Mouse (Mus musculus): ENCODE measurements around the gene Kcnh5.

Gene Kcnh5

DNA sequence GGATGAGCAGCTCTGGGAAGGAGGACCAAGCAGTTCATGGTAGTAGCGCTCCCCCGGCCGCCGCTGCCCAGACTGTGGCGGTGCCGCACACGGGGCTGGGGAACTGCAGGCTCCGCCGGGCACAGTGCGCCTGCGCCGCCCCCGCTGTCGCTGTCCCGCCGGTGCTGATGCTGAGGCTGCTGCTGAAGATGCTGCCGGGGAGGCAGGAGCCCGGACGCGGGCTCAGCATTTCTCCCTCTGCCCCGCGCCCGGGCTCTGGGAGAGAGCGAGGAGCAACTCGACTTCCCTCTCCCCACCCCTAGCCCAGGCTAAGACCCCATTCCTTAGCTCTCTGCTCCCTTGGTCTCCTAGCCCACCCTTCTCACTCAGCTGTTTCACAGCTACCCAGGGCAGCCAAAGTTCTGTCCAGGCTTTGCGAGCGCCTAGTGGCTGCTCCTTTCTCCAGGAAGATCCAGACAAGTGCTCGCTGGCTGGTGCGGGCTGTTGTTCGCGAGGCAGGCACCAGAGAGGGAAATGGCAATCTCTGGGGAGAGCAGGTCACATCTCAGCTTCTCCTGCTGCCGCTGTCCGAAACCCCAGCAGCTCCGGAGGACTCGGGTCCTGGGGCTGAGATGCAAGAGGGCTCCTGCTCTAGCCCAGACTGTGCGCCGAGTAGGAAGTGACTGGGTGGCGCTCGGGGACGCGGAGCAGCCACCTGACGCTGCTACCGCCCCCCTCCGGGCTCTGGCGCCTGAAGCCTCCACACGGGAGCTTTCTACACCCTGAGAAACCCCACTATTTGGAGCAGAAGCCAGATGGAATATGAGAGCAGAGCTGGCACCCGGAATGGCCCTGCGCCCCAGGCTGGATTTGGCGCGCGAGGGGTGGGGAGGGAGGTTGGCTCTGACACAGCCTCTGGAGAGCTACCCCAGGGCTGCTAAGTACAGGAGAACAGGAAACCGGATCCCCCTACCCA is at the start of gene Kcnh5:
Kcnh5 (minus strand) TSS at position 642 of the 955 bp plus-strand sequence.
- no peak for DNase-seq (ENCODE audit: low spot score)

DNA sequence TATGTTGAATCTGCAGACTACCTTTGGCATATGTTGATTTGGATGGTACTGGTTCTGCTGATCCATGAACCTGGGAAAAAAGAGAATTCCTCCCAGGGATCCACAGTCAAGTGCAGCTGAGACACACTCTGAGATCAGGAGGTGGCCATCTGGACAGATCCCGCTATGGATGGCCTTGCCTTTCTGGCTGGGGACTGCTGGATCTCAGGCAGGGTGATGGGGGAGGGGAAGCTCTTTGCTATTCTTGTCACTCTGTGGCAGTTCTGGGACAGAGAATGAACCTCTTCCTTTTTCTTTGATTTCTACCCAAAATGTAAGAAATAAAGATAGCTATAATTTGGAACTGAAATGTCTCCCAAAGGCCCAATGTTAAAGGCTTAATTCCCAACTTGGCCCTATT is 46.8 kb upstream of the Kcnh5 start:
- no peak for DNase-seq (ENCODE audit: low spot score)

DNA sequence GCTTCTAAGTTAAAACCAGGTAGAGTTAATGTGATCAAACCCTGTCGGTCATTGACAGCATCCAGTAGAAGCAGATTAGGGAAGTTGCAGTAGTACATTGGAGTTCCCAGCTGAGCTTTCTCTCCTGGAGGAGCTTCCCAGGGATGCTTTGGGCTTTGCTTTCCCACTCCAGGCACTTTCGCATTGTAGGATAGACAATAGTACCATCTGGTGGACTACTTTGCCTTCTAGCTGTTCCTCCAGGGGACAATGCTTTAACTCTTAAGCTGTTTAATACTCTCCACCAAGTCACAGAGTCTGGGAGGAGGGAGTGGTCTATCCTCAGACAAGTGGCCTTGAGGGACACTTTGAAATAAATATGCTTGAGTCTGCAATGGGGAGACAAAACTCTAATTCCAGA is 12.3 kb upstream of the Kcnh5 start:
- DNase-seq (ENCODE audit: low spot score): no peak

DNA sequence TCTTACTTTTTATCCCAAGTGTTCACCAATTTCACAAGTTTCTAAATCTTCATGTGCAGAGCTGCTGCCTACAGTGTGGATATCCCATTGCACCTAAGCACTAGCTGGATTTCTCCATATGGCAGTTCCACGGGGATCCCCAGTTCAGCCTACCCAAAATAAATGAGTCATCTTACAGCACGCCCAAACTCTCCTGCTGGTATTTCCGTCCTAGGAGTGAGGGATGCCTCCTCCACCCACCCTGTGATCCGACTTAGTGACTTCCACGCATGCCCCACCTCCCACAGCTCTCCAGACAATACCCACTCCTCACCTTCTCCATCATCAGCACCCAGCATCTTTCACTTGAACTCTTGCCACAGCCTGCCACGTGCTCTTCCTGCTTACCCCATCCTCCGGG is 5.5 kb upstream of the Kcnh5 start:
- no peak for DNase-seq (ENCODE audit: low spot score)

DNA sequence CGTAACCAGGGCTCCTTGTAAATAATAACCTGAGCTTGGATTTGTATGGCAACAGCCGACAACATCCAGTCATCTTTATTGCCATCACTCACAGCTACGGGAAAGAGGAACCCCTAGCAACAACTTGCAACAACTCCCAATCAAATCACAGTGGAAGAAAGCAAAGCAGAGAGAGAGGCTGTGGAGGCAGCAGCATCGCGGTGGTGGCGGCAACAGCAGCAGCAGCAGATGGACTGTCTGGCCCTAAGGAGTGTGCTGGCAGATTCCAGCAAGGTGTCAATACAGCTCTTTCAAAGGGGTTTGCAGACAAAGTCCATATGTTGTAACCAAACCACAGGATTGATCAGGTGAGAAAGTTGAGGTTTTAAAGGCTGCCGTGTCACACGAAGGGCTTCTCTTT is 2.4 kb upstream of the Kcnh5 start:
- DNase-seq (ENCODE audit: low spot score): no peak

DNA sequence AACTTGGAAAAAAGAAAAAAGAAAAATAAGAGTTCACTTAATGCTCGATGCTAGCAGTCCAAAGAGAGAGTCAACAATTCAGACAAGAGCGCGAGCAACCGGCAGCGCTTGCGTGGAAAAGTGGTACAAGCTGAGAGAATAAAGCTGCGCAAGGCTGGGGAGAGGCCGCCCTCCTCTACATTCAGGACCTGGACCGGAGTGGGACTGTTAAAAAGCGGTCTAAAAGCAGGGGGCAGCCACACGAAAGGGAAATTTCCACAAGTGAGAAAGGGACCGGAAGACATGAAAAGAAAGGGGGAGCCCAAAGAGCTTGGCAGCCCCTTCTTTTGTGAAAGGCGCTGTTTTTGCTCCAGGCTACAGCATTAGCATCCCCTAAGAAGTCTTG is 506 bp upstream of the Kcnh5 start:
- DNase-seq (ENCODE audit: low spot score): no peak

DNA sequence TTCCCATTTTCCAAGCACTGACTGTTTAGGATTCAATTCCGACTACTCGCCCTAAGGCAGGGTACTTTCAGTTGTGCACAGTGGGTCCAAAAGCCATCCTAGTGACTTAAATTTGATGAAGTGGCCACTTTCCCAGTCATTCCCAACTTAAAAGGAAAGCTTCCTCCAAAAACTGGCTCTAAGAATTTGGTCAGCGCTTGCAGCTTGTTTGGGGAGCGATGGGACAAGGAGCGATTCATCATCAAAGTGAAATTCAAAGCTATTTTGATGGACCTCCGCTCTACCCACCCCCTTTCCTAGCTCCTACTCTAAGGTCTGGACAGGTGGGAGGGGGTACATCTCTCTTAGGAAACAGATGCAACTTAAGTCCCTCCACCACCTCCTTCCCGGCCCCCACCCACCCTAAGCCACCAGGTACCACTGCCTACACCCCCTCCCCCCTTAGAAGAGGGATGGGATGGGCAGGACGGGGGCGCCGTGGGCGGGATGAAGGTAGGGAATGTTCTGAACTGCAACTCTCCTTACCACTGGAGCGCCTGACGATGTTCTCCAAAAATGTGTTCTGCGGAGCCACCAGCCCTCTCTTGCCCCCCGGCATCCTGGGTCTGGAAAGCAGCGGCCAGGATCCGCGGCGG is 1.1 kb downstream of the Kcnh5 start:
- no peak for DNase-seq (ENCODE audit: low spot score)

DNA sequence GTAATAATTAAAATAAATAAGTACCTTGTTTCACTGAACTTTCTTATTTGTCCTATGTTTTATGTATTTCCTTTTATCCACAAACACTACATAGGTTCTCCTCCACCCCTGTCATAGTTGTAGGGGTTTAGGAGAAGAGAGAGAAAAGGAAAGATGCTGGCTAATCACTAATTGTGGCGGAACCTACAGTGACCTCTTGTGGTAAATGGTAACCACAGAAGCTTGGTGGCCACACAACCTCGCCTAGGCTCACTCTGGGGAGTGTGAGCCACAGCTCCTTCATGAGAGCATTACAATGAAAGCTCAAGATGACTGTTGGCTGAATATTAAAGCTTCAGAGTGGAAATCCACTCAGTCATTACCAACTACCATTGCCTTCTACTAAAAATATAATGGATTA is 6.2 kb downstream of the Kcnh5 start:
- no peak for DNase-seq (ENCODE audit: low spot score)

DNA sequence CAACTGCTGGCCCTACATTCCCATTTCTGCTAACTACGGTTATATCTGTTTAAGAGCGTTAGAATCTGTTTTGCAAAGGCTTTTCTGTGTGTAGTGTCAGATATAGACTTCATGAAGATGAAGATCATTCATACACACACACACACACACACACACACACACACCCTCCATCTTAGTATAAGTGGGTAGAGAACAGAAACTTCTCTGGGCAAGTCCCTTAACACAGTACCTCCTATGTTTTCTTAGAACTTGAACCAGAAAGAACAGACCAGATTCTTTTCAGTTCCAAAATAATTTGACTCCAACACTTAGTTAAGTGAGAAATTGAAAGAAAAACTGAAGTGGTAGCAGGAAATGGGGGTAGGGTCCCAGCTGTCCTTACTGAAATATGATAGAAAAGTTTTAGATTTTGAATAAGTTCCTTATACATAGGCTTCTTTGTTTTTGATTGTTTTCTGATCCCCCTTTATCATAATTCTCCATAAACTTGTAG is 24.0 kb downstream of the Kcnh5 start:
- DNase-seq (ENCODE audit: low spot score): no peak

DNA sequence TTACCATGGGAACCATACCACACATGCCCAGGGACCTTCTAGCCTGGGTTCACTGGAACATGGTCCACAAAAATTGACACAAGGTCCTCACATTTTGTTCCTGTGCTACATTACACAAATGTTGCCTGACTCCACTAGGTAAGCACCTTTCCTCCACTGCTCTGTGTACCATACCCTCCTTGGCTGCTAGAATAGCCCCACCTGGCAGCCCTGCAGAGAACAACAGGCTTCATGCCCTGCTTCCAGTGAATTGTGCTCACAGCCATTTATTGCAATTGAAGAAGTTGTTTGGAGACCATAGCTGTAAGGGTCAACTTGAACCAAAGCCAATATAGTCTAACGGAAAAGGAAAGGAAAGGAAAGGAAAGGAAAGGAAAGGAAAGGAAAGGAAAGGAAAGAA is 37.3 kb downstream of the Kcnh5 start:
- DNase-seq (ENCODE audit: low spot score): no peak

DNA sequence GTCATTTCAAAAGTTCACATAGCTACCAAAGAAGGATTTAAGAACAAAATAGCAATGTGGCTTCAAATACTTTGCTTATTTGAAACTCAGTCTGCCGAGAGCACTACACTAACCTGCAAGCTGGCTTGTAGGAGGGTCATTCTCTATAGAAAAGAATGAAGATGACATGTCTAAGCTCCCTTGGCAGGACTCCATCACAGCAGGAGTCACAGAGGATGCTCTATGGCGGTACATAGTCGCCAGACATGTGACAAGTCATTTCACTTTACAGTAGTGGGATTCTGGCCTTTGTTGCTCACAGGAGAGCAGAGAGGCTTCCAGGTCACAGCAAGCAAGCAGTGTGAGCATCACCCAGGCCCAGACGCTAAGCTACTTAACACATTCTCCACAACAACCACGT is 85.2 kb downstream of the Kcnh5 start:
- no peak for DNase-seq (ENCODE audit: low spot score)

DNA sequence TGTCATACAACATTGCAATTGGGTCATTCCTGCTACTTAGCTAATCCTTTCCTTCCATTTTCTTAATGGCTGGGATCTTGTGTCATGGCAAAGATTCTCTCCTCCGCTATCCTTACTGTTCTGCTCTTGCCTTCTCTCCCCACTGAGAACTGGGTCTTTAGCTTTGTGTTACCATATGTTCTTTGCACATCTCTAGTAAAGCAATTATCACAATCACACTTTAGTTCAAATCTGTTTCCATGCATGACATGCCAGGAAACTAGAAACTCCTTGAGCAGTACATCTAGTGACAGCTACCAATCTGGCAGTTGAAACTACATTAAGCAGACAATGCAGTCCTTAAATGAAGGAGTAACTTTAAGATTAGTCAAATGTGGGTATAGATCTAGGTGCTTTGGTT is 86.2 kb downstream of the Kcnh5 start:
- DNase-seq (ENCODE audit: low spot score): no peak

DNA sequence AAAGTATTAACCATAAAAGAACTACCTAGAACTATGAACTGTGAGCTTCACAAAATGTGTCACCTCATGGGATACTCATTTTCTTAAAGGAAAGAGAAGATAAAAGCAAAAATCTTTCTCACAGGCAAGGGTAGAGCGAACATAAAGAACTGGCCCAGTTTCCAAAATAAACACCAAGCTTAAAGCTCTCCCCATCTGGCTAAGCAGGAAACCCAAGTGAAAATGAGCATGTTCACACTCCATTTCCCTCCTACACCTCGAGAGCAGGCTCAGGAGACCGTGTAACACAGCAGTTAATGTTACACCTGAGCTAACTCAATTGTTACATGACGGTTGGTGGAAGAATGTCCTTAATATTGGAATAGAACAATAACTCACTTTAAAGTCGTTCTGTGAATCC is 100.0 kb downstream of the Kcnh5 start:
- DNase-seq (ENCODE audit: low spot score): no peak

DNA sequence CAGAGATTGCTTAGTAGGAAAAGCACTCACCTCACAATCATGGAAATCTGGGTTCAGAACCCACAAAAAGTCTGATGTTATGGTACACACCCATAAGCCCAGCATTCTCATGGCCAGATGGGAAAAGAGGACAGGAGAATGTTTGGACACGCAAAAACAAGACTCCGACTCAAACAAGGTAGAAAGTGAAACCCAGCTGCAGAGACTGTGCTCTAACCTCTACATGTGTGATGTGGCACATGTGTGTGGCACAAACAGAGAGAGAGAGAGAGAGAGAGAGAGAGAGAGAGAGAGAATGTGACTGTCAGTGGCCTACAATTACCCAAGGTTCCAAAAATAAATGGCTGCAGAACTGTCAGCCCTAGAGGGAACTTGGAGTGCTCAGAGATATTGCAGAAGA is 106.1 kb downstream of the Kcnh5 start:
- no peak for DNase-seq (ENCODE audit: low spot score)

DNA sequence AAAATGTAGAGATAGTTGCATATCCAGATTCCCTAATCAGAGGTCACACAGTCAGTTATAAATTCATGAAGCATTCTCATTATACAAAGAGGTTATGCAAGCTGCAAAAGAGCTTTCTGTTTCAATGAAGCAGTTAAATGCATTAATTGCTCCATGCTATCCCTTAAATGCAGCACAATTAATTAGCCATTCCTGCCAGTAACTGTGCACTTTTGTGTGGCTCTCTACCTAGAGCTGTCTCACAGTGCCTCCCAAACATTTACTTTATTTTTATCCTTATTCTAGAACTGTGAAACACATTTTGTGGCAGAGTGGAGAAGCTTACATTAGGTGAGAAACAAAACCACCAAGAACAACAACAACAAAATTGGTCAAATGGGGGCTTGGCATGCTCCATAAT is 114.6 kb downstream of the Kcnh5 start:
- DNase-seq (ENCODE audit: low spot score): no peak

DNA sequence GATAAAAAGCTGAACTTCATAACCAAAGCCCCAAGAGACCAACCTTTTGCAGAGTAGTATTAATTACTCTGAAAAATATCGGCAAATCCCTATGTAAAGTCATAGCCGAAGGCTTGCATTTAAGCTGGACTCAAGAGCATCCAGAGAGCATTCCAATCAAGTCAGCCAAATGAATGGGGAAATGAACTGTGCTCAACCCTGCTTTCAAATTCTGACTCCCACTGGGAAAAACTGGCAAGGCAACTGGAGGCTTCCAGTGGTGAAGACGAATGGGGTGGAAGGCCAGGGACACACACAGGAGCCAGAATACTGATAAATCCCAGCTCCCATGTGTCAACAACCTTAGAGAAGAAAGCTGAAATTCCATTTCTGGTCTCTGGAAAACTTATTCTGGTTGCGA is 115.4 kb downstream of the Kcnh5 start:
- DNase-seq (ENCODE audit: low spot score): no peak

DNA sequence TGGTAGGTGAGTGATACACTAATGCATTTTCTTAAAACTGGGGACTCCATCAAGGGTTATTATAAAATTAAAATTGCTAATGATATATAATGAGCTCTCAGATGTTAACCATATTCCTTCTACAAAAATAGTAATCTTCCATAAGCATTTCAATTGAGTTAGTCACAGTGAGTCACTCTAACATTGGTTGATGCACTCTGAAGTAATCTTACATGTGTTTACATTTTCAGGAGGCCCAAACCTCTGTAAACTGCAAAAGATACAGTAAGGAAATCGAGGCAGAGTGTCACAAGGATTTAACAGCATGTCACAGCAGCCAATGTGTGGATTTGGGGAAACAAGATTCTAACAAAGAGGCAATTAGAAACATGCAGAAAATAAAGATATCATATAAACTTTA is 123.4 kb downstream of the Kcnh5 start:
- no peak for DNase-seq (ENCODE audit: low spot score)

DNA sequence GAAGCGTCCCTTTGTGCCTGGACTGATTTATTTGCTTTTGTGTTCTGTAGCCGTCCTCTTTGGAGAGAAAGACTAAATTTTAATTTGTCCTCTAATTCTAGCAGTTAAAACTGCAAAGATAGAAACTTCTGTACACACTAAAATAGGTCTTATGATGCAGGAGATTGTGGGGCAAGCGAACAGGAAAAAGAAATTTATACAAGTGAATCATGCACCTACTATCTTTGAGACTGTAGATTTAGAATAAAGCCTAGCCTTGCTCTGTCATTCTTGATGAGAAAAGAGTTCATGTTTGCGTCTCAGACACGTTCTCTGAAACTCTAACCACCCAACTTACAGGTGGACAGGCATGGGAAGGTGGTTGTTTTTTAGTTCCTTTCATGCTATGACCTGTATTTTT is 140.4 kb downstream of the Kcnh5 start:
- DNase-seq (ENCODE audit: low spot score): no peak

DNA sequence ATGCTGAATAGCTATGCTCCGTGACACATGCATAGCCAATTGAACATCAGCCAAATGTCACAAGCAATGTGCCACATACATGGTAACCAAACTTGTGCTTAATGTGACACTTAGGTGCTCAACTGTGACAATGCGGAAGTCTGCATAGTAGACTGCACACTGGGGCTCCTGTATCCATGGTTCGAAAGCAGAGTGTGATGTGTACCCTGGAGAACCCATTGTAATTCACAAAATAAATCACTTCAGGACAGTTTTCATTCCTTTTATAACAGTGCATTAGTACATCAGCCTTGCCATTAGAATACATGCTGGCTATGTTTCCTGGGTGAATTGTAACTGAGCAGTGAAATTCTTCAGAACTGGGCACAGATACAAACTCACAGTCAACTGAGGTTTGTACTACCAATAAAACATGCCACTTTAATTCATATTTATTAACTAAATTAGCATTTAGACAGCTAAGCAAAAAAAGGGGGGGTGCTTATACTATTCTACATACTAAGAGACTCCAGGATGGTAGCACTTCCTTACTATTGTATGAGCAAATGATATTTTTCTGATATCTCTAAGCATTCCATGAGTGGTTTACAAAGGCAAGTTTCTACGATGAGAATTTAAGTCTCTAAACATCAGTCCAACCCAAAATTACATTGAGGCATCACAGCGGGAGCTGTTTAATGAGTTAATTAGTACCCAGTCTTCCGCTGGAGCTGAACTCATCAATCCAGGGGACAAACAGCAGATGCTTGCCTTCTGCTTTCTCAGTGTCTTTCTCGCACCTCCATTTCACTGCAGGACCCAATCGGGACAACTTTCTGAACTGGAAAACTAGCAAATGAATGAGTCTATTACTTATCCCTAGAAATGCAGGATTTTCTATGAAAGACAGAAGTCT is 144.9 kb downstream of the Kcnh5 start:
- no peak for DNase-seq (ENCODE audit: low spot score)

DNA sequence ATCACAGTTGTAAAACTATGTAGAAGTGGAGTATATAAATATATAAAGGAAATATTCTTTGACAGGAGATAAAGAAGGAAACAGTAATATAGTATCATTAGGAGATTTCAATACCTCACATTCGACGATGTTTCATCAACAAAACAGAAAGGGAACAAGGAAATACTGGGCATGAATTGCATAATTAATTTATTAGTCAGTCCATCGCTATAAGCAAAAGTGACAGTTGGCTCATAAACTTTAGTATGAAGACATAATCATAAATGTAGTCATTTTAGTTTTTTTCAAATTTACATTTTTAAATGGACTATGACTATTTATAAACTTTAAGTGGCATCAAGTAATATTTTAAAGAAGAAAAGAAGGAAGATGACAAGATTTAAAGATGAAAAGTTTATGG is 205.9 kb downstream of the Kcnh5 start:
- DNase-seq (ENCODE audit: low spot score): no peak

DNA sequence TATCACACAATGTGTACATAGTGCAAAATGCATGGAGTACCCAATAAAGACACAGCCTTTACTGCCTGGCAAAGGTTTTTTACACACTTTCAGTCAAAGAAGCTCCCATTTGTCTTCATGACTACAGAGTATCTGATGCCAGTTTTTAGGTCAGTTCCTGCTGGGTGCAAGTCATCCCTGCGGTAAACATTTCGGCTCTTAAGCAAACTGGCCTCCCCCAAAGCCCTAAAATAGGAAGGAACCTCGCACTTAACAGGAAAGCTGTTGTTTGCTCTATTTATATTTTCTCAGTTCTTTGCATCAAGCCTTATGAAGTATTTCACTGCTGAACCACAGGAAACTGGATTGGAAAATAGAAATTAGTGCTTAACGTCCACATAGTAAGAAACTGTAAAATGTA is 207.7 kb downstream of the Kcnh5 start:
- no peak for DNase-seq (ENCODE audit: low spot score)

DNA sequence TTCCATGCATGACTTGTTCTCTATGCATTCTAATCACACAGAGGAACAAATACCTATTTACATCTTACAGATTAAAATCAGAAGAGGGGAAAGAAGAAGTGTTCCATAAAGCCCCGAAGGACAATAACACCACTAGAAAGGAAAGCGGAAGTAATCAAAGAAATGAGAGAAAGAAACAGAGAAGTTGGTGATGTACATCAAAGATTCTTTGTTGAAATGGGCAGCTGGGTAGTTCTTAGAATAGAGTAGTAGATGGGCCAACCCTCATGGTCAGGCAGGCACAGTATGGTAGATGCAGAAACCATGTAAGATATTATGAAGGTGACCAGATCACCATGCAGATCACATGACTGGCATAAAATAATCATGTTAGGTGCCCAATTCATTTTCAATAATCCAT is 210.9 kb downstream of the Kcnh5 start:
- DNase-seq (ENCODE audit: low spot score): no peak

DNA sequence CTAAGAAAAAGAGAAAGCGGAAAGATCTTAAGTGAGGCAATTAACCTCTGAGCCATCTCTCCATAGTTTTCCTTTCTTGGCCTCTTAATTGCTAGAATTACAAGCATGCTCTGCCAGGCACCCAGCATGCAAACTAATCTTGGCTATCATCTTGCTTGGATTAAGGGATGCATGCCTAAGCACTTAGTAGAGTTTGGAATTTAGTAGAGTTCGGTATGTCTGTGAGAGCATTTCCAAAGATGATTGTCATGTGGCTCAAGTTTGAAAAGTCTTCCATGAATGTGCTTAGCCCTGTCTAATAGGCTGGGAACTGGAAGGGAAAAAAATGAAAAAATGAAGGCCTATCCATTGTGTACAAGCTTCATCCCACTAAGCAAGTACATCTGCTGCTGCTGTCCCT is 224.5 kb downstream of the Kcnh5 start:
- no peak for DNase-seq (ENCODE audit: low spot score)
